Mouse (Mus musculus): ENCODE data around the gene Hsd17b11. TPM values are rescaled to one million over a fixed set of nuclear protein-coding genes. Genes with fewer than 3 reads are reported as not detected.

The Hsd17b11 gene
- polyA plus RNA-seq, 1 experiment from 2014 or later: 26.7 TPM

DNA sequence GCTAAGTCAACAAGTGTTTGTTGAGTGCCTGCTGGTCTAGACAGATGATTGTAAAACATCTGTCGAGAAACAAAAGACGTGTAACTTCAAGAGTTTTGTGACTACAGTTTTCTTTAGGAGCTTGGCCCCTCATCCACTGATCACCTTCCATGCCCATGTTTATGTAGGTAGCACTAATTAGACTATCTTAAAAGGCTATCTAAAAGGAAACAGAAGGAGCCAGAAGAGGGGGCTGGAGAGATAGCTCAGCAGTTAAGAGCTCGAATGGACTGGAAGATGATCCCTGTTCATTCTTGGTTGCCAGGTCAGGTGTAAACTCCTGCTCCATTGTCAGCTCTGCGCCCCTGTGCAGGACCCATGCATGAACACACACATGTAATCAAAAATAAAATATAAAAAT is 26.4 kb upstream of the Hsd17b11 start:
- Histone ChIP-seq H3K4me2 (ENCODE audit: low read depth, low read length) (peak overlapping the region; percentile 76), H3K9ac (replicated peaks) (peak overlapping the region; percentile 93), H3K4me1 (ENCODE audit: insufficient read depth) (peaks cover 15% of the 10 kb centered on the region), H3K9me3 (ENCODE audit: low read length) (no peaks in the 10 kb centered on the region), H3K36me3 (replicated peaks; ENCODE audit: insufficient read depth, low read length) (peaks cover 19% of the 10 kb centered on the region), H3K27me3 (ENCODE audit: insufficient read depth, low read length) (no peaks in the 10 kb centered on the region), H3K4me3 (ENCODE audit: low read depth, low read length) (peak overlapping the region; percentile 81), H3K27ac (ENCODE audit: low read depth) (peak overlapping the region; percentile 92)
- ATAC-seq: no peak
- TF ChIP-seq EP300 (IDR thresholded peaks at IDR 0.05; ENCODE audit: low read depth): no peak
- peak; percentile 54 for TF ChIP-seq CTCF (IDR thresholded peaks at IDR 0.05; ENCODE audit: low read depth)
- WGBS (ENCODE audit: insufficient replicate concordance): 32% methylated on average over 4 of the region's 4 CpGs
- no peak for DNase-seq

- Histone ChIP-seq H3K27me3 (ENCODE audit: insufficient read depth, low read length) (no peaks in the 10 kb centered on the region), H3K4me2 (ENCODE audit: low read depth, low read length) (peak overlapping the region; percentile 76), H3K4me3 (ENCODE audit: low read depth, low read length) (peak overlapping the region; percentile 81), H3K9ac (replicated peaks) (peak overlapping the region; percentile 93), H3K4me1 (ENCODE audit: insufficient read depth) (peaks cover 15% of the 10 kb centered on the region), H3K36me3 (replicated peaks; ENCODE audit: insufficient read depth, low read length) (peaks cover 19% of the 10 kb centered on the region), H3K9me3 (ENCODE audit: low read length) (no peaks in the 10 kb centered on the region), H3K27ac (ENCODE audit: low read depth) (peak overlapping the region; percentile 92)
- 1% methylated on average over 19 of the region's 19 CpGs for WGBS (ENCODE audit: insufficient replicate concordance)
- no peak for DNase-seq
- peak; percentile 28 for ATAC-seq
- TF ChIP-seq CTCF (IDR thresholded peaks at IDR 0.05; ENCODE audit: low read depth) (no peak), EP300 (IDR thresholded peaks at IDR 0.05; ENCODE audit: low read depth) (no peak)
These were observed 25.7 kb upstream of the Hsd17b11 start for GRCm38 (mm10) chr5:104047200-104048105.

- ATAC-seq (peak; percentile 96), DNase-seq (peak; percentile 97)
- Histone ChIP-seq H3K36me3 (replicated peaks; ENCODE audit: insufficient read depth, low read length) (peaks cover 10% of the 10 kb centered on the region), H3K27ac (ENCODE audit: low read depth) (peak within 1 kb of the TSS; percentile 92), H3K4me1 (ENCODE audit: insufficient read depth) (peaks cover 15% of the 10 kb centered on the region), H3K4me2 (ENCODE audit: low read depth, low read length) (peak within 1 kb of the TSS; percentile 76), H3K27me3 (ENCODE audit: insufficient read depth, low read length) (no peaks in the 10 kb centered on the region), H3K9me3 (ENCODE audit: low read length) (no peaks in the 10 kb centered on the region), H3K9ac (replicated peaks) (peak within 1 kb of the TSS; percentile 93), H3K4me3 (ENCODE audit: low read depth, low read length) (peak within 1 kb of the TSS; percentile 81)
- TF ChIP-seq CTCF (IDR thresholded peaks at IDR 0.05; ENCODE audit: low read depth) (0 out of 2 replicates have a peak, but pooled peaks have one; percentile 14), EP300 (IDR thresholded peaks at IDR 0.05; ENCODE audit: low read depth) (peak; percentile 45; the same call in 1 of the 2 replicates)
- WGBS (ENCODE audit: insufficient replicate concordance): 5% methylated on average over 77 of the region's 90 CpGs
These were observed 24.8 kb upstream of the Hsd17b11 start, which contains the start of gene Nudt9 for GRCm38 (mm10) chr5:104046256-104047199. Gene Nudt9, plus strand, starts transcription at chr5:104046306.

- ATAC-seq (no peak), DNase-seq (no peak)
- peak overlapping the region; percentile 14; the same call in 1 of the 2 replicates for H3K9ac ChIP-seq (replicated peaks)
- no peaks in the 10 kb centered on the region for H3K9me3 ChIP-seq (ENCODE audit: low read length)
- TF ChIP-seq CTCF (IDR thresholded peaks at IDR 0.05; ENCODE audit: low read depth): no peak
- no peak for TF ChIP-seq EP300 (IDR thresholded peaks at IDR 0.05; ENCODE audit: low read depth)
- no peaks in the 10 kb centered on the region for H3K36me3 ChIP-seq (replicated peaks; ENCODE audit: insufficient read depth, low read length)
- no peak overlapping the region for H3K4me2 ChIP-seq (ENCODE audit: low read depth, low read length)
- H3K27ac ChIP-seq (ENCODE audit: low read depth): no peak overlapping the region
- H3K4me1 ChIP-seq (ENCODE audit: insufficient read depth): peaks cover 15% of the 10 kb centered on the region
- 37% methylated on average over 2 of the region's 2 CpGs for WGBS (ENCODE audit: insufficient replicate concordance)
- H3K27me3 ChIP-seq (ENCODE audit: insufficient read depth, low read length): no peaks in the 10 kb centered on the region
- no peak overlapping the region for H3K4me3 ChIP-seq (ENCODE audit: low read depth, low read length)
These were observed 22.0 kb upstream of the Hsd17b11 start for GRCm38 (mm10) chr5:104043704-104044103.

GRCm38 (mm10) chr5:104042906-104043305 is 21.2 kb upstream of the Hsd17b11 start:
- Histone ChIP-seq H3K9me3 (ENCODE audit: low read length) (no peaks in the 10 kb centered on the region), H3K27ac (ENCODE audit: low read depth) (no peak overlapping the region), H3K4me2 (ENCODE audit: low read depth, low read length) (no peak overlapping the region), H3K27me3 (ENCODE audit: insufficient read depth, low read length) (no peaks in the 10 kb centered on the region), H3K36me3 (replicated peaks; ENCODE audit: insufficient read depth, low read length) (no peaks in the 10 kb centered on the region), H3K9ac (replicated peaks) (no peak overlapping the region), H3K4me3 (ENCODE audit: low read depth, low read length) (no peak overlapping the region), H3K4me1 (ENCODE audit: insufficient read depth) (peaks cover 11% of the 10 kb centered on the region)
- DNase-seq: no peak
- TF ChIP-seq CTCF (IDR thresholded peaks at IDR 0.05; ENCODE audit: low read depth) (no peak), EP300 (IDR thresholded peaks at IDR 0.05; ENCODE audit: low read depth) (no peak)
- no peak for ATAC-seq
- WGBS (ENCODE audit: insufficient replicate concordance): 88% methylated on average over 2 of the region's 2 CpGs

Measured in liver, postnatal 0 days (tissue).